Mouse (Mus musculus): ENCODE measurements around the gene Ctnnd2.

- TF ChIP-seq POLR2A (IDR thresholded peaks at IDR 0.05; ENCODE audit: borderline replicate concordance, control insufficient read depth, low read depth, low read length) (no peak), CTCF (IDR thresholded peaks at IDR 0.05; ENCODE audit: control insufficient read depth, insufficient read depth, low read length) (no peak)
Observed at GRCm38 (mm10) chr15:30686206-30687101, 514.1 kb downstream of the Ctnnd2 start.
